Mouse (Mus musculus) T-helper 1 cell (primary cell): ENCODE results near the gene Trappc10.

Experiments used
- in situ Hi-C: fragments of 300-600 bp; cut with MboI, MseI; formaldehyde crosslinking; loops from one replicate; pipeline ENCODE4 v1.15.1; 2025; ENCODE audit warnings: high pct_unique_total_duplicates

Trappc10 gene

GRCm38 (mm10) chr10:78258142-78258675 is 13.8 kb upstream of the Trappc10 start:
- in situ Hi-C loops: no loop called here

- in situ Hi-C loops: no loop called here
Observed at GRCm38 (mm10) chr10:78255646-78256059, 11.2 kb upstream of the Trappc10 start.

GRCm38 (mm10) chr10:78247206-78247605 is 2.8 kb upstream of the Trappc10 start:
- in situ Hi-C loops: no loop called here

GRCm38 (mm10) chr10:78246725-78247124 is 2.3 kb upstream of the Trappc10 start:
- in situ Hi-C loops: no loop called here

GRCm38 (mm10) chr10:78245225-78245547 is 745 bp upstream of the Trappc10 start:
- in situ Hi-C loops: no loop called here

GRCm38 (mm10) chr10:78244058-78244437 is 393 bp downstream of the Trappc10 start:
- in situ Hi-C loops: no loop called here

GRCm38 (mm10) chr10:78238926-78239325 is 5.5 kb downstream of the Trappc10 start:
- in situ Hi-C loops: no loop called here

GRCm38 (mm10) chr10:78238297-78238696 is 6.1 kb downstream of the Trappc10 start:
- in situ Hi-C loops: no loop called here

- in situ Hi-C loops: no loop called here
Observed at GRCm38 (mm10) chr10:78237809-78238208, 6.6 kb downstream of the Trappc10 start.

- in situ Hi-C loops: no loop called here
Observed at GRCm38 (mm10) chr10:78236885-78237629, 7.4 kb downstream of the Trappc10 start.

GRCm38 (mm10) chr10:78233756-78234155 is 10.7 kb downstream of the Trappc10 start:
- in situ Hi-C loops: no loop called here

GRCm38 (mm10) chr10:78233161-78233560 is 11.3 kb downstream of the Trappc10 start:
- in situ Hi-C loops: no loop called here

- in situ Hi-C loops: no loop called here
Observed at GRCm38 (mm10) chr10:78232301-78232980, 12.0 kb downstream of the Trappc10 start.

GRCm38 (mm10) chr10:78228560-78228928 is 15.9 kb downstream of the Trappc10 start:
- in situ Hi-C loops: no loop called here

GRCm38 (mm10) chr10:78227875-78228559 is 16.4 kb downstream of the Trappc10 start:
- in situ Hi-C loops: no loop called here

GRCm38 (mm10) chr10:78224136-78224535 is 20.3 kb downstream of the Trappc10 start:
- in situ Hi-C loops: no loop called here

GRCm38 (mm10) chr10:78222908-78223307 is 21.5 kb downstream of the Trappc10 start:
- in situ Hi-C loops: no loop called here

GRCm38 (mm10) chr10:78221315-78221714 is 23.1 kb downstream of the Trappc10 start:
- in situ Hi-C loops: no loop called here

GRCm38 (mm10) chr10:78219528-78219927 is 24.9 kb downstream of the Trappc10 start:
- in situ Hi-C loops: loop anchor here (10.0 kb wide), 1 partner anchor 815 kb away; no protein-coding TSS in a partner anchor

- in situ Hi-C loops: loop anchor here (10.0 kb wide), 1 partner anchor 814 kb away; no protein-coding TSS in a partner anchor
Observed at GRCm38 (mm10) chr10:78218576-78218975, 25.9 kb downstream of the Trappc10 start.

GRCm38 (mm10) chr10:78216376-78217083 is 27.9 kb downstream of the Trappc10 start:
- in situ Hi-C loops: loop anchor here (10.0 kb wide), 1 partner anchor 812 kb away; no protein-coding TSS in a partner anchor
